Mouse (Mus musculus): Measurements from ENCODE around the gene Lypd6b. TPM values are rescaled to one million over a fixed set of nuclear protein-coding genes. Genes with fewer than 3 reads are reported as not detected.

The Lypd6b gene
- 1 to 10 TPM in 1 of 2 experiments, under 1 TPM in 1; 0.23 to 1.6 TPM for total RNA-seq (2021)
- long read RNA-seq, experiment 1, result 0 reads
- long read RNA-seq, experiment 2, partial matches to known transcripts, result 1 of 2 reads
- long read RNA-seq, experiment 2, other reads (novel, unspliced or antisense), result 1 of 2 reads

DNA sequence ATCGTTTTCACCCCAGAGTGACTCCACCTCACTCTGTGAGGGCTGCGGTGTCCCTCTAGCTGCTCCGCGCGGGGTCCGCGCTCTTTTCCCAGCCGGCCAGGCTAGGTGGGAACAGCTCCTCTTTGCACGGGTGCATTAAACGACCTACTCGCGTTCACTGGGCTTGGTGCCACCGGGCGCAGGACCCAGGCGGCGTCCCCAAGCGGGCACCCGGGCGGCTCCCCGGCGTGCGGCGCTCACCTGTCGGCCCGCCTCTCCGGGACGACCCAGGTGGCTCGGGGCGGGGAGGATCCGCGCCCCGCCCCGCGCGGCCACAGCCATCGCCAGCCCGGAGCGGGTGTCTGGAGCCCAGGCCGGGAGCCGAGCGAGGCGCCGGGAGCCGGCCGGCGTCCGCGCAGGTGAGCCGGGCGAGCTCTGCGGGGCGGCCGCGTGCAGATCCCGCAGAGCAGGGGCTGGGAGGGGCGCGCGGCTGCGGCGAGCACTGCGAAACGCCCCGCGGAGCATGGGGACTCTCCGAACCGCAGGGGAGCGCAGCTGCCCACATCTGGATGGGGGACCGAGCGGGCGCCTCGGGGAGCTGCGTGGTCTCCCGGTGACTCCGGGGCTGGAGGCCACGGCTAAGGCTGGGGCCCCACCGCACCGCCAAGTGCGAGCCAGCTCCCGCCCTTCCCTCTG lies at the start of gene Lypd6b:
Gene Lypd6b (plus strand): TSS at position 313 of the 675 bp plus-strand sequence.
- no peak for DNase-seq (ENCODE audit: low spot score in 2 of 2)

DNA sequence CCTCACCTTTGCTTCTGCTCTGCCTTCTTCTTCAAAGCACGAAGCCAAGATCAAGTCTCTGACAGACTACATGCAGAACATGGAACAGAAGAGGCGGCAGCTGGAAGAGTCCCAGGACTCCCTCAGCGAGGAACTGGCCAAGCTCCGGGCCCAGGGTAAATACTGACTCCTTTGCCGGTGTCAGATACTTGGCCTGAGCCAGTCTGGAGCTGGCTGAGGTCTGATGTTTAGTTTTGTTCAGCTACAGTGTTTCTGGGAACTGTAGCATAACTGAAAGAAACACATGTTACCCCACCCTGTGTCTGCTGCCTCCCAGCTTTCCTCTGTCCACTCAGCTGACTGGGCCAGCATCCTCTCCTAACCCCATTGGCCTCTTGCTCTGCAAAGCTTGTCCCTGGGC lies 48.4 kb upstream of the Lypd6b start:
- DNase-seq (ENCODE audit: low spot score in 2 of 2), result no peak

DNA sequence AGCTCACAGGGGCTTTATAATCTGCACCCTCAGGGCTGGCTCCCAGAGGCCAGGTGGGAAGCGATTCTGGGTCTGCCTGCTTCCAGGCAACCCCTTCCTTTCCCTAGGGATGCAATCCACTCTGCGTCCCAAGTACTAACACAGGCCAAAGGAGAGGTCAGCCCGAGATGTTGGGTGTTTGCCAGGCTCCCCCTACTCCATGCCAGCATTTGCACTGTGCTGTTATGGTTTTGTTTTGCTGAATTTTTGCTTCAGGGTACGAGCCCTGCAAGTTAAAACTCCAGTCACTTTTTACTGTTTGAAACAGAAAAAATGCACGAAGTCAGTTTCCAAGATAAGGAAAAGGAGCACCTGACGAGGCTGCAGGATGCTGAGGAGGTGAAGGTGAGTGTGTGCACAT lies 46.5 kb upstream of the Lypd6b start:
- DNase-seq (ENCODE audit: low spot score in 2 of 2), result no peak

DNA sequence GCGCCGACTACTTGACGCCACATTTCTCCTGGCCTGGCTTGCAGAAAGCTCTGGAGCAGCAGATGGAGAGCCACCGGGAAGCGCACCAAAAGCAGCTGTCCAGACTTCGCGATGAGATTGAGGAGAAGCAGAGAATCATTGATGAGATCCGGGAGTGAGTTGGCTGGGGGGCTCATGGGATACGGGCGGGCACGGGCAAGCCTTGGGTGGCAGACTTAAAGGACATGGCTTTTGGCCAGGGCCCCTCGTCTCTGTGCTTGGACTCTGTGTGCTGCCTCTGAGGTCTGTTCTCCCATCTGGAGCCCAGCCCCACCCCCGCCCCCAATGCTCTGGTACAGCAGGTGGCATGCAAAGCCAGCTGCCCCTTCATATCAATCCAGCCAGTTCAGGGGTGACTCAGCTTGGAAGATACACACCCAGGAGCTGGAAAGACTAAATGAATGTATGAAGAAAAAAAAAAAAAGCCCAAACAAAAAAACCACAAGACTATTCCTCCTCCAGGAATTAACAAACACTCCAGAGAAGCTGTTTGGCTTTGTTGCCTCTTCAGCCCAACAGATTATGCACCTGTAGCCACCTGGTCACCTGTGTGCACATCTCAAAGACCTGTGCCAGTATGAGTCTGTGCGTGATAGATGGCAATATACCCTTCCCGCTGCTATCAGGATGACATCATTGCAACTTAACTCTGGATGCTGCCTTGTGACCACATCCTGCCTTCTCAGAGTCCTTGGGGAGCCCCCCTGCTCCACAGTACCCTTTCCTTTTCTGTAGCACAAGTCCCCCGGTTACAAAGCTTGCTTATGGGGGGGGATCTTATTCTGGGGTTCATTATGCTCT lies 45.4 kb upstream of the Lypd6b start:
- DNase-seq (ENCODE audit: low spot score in 2 of 2), result no peak

DNA sequence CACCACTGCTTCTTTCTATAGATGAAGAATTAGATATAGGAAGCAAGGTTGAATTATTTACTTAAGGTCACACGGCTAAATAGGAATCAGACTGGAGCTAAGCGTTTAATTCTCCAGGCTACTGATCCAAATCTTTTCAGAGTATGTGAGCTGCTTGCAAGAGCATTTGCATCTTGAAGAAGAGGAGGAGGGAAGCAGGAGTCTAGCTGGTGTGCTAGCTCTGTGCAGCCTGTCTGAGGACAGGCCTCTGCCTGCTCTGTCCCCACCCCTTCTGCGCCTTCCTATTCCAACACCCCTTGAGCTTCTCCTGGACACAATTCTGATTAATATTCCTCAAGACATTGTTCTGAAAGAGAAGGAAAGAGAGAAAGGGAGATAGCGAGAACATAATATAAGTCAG lies 44.6 kb upstream of the Lypd6b start:
- DNase-seq (ENCODE audit: low spot score in 2 of 2), result no peak

DNA sequence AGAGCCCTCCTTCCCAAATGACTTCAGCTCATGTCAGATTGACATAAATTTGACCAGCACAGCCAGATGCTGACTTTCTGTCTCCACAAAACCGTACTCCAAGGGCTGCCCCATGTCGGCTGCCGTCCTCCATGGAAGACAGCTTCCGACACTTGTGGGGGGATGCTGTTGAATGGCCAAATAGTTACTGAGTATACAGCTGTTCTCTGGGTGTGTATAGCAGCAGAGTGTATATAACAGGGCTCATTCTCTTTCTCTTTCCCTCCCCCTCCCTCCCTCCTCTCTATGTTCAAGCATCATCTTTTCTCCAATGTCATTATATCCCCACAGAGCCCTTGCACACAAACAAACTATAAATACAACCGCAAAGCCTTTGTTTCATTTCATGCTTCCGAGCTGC lies 43.7 kb upstream of the Lypd6b start:
- no peak for DNase-seq (ENCODE audit: low spot score in 2 of 2)

DNA sequence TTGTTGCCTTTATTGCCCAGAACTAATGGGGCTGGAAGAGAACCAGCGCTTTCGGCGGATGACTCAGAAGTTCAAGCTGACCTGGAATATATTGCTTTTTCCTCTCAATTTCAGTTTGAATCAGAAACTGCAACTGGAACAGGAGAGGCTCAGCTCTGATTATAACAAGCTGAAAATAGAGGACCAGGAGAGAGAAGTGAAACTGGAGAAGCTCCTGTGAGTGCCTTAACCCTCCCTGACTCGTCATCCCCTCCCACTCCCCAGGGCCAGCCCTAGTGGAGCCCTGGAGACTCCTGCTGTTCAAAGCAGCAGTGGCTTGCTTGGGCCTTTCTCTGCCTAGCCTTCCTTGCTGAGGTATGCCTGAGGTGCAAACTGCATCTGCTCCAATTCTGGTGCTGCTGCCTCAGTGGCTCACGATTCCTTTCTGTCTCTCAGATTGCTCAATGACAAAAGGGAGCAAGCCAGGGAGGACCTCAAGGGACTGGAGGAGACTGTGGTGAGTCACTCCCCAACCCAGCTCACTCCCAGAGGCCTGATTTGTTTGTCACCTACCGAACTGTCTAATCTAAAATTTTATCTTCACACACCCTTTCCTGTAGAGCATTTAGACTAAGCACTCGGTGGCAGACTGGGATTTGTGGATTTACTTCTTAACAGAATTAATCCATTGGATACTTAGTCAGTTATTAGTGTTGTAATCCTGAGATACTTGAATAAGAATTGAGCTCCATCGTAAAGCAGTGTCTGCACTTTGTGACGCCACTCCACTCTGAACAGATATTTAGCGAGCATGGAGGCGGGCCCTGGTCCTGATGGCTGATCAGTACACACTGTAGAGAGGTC lies 43.0 kb upstream of the Lypd6b start:
- DNase-seq (ENCODE audit: low spot score in 2 of 2), result no peak

DNA sequence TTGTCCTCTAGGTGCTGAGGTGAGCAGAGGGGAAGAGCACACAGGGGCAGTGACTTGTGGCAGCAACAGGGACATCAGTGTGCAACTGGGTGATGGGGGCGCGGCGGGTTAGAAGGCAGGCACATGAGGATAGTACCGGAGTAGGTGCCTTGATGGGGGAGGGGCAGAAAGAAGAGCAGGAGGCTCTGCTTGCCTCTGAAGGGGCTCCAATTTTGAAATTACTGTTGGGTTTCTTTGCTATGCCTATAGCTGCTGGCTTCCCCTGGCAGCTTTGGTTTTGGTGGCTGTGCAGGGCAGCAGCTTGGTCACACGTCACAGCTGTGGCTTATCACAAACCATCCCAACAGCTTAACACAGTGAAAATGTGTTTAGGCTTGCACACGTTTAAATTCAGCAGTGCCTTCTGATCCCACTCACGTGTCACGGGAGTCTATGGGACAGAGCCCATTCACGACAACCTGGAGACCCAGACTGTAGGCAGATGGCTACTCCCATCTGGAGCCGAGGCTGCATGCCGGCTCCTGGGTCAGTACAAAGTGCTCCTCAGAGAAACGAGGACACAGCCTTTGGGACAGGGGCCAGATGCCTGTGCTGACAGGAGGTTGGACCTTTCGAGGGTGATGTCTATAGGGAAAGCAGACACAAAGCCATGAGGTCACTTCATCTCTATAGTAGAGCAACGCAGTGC lies 42.2 kb upstream of the Lypd6b start:
- DNase-seq (ENCODE audit: low spot score in 2 of 2), result no peak

DNA sequence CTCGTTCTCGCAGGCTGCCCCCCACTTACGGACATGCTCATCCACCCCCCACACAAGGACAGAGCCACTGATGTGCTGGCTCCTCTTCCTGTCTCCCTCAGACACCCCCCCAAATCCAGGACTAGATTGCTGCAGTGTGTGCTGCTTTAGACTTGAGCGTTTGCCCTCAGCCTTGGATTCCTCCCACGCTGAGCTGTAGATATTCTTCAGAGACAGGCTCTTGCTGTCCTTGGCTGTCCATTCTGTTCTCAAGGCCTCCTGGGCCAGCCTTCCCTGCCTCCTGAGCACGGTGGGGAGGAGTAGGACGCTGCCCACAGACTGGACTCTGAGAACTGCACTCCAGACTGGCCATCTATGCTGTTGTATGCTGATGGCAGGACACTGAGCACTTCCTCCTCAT lies 40.5 kb upstream of the Lypd6b start:
- peak in 1 of 2 experiments; percentile 31 for DNase-seq (ENCODE audit: low spot score in 2 of 2)

DNA sequence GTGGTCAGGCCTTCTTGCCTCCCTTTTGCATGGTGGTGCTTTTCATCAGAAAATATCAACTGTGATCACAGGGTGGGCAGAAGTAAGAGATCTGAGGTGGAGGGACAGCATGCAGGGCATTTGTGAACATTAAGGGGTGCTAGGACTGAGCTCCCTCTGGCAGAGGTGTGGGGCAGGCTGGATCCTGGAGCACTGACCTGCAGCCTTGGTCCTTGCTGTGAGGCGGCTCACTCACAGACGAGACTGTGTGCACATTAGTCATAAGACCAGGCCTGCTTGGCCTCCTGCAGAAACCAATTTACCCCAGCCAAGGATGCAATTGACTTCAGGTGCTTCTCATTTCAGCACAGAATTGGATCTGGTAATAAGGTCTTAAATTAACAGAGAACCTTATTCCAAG lies 39.8 kb upstream of the Lypd6b start:
- DNase-seq (ENCODE audit: low spot score in 2 of 2), result no peak

DNA sequence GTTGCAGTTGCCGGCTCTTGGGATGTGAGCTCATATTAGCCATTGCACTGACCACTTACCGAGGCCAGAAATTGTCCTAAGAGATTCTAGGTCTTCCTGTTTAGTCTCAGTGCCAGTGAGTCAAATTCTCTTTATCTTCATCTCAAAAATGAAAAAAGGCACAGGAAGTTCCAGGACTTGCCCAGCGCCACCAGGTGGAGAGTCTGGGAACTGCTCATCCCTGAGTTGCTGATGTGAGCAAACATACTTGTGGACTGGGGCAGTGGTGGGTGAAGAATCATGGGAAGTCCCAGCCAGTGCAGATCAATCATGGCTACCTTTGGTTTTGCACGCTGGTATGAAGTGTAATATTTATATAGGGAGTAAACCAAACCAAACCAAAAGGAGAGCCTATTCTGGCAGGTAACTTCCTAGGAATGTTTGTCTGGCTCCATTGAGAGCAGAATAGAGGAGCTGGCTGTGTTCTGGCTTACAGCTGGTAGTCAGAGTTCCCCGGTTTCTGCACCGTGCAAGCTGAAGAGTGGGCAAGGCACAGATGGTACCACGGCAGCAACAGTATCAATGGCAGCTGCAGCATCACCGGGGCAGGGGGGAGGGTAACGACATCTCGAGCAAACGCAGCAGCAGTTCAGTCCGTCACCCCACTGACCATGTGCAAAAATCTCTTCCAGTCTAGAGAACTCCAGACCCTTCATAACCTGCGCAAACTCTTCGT lies 38.7 kb upstream of the Lypd6b start:
- no peak for DNase-seq (ENCODE audit: low spot score in 2 of 2)

DNA sequence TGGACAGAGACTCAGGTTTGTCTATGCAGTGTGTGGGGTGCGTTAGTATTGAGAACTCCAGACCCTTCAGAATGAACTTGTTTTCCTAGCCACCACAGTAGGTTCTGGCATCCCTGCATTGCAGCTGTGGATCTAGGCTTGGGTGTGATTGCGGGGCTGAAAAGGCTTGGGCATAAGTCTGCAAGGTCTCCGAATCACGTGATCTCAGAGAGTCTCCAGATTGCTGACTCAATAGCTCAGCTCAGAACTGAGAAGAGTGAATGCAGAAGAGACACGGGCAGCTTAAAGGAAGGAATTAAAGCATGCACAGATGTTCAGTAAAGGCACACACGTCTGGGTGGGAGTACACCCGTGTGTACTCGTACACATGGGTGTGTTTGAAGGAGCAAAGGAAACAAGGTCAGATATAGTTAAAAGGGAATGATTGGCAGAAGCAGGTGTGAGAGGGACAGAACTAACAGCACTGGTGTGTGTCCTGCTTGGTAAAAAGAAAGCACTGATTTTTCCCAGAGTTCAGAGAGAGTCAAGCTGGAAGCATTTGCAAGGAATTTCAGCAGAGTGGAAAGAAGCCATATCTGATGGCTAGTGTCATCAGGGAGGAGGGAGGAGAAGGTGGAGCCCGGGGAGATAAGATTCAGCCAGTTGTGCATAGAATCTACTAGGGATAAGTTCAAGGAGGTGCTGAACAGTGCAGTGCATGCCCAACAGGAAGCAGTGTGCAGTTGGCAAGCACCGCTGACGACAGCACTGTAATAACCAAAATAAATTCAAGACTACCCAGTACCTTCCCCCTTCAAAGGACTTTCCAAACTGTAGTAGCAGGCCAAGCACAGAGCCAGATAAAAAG lies 37.5 kb upstream of the Lypd6b start:
- no peak for DNase-seq (ENCODE audit: low spot score in 2 of 2)

DNA sequence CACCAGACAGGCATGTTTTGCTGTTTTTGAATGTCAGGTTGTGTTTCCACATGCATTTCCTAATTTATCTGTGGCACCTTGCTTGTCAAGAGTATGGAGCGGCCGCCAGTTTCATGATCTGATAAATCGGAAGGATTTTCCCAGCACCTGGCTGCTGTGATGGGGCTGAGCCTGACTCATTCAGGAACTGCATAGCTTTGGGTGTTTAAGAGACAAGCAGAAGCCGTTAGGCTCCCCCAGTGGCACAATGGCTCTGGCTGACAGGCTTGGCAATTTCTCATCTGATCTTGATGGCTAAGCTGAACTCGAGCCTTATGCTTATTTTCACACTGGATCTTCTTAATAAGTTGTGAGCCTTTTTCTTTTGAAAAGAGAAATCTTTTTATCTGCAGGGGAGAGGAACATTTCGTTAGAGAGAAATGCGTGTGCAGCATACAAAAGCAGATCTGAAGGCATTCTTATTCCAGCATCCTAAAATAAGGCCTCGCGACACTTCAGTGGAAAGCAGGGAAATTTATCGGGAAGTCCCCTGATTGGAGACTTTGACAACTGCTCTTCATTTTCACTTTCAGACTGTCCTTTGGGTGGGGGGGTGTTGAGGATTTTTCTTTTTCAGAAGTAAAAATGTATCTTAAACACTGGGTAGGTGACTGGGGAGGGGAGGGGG lies 35.8 kb upstream of the Lypd6b start:
- DNase-seq (ENCODE audit: low spot score in 2 of 2), result no peak

DNA sequence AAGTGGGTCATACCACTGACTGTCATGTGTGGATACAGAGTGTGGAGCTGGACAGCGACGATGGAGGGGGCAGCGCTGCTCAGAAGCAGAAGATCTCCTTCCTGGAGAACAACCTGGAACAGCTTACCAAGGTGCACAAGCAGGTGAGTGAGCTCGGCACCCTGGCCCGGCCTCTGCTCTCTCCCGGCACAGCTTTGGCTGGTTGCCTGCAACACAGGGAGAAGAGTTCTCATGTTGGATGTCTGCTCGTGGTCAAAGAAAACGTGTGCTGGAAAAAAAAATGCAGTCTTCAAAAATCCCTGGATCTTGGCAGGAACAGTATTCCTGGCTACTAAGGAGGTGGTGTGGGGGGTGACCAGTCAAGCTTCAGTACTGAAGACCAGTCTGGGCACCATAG lies 35.3 kb upstream of the Lypd6b start:
- DNase-seq (ENCODE audit: low spot score in 2 of 2), result no peak

DNA sequence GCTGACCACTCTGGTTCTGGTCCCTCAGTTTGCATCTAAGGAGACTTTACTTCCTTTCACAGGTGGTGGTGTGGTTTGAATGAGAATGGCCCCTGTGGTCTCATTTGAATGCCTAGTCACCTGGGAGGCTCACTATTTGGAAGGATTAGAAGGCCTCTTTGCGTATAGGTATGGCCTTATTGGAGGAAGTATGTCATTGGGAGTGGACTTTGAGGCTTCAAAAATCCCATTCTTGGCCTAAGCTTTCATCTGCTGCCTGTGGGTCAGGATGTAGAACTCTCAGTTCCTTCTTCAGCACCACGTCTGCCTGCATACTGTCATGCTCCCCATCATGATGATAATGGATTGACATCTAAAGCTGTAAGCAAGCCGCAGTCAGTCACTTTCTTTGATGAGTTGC lies 34.4 kb upstream of the Lypd6b start:
- no peak for DNase-seq (ENCODE audit: low spot score in 2 of 2)

DNA sequence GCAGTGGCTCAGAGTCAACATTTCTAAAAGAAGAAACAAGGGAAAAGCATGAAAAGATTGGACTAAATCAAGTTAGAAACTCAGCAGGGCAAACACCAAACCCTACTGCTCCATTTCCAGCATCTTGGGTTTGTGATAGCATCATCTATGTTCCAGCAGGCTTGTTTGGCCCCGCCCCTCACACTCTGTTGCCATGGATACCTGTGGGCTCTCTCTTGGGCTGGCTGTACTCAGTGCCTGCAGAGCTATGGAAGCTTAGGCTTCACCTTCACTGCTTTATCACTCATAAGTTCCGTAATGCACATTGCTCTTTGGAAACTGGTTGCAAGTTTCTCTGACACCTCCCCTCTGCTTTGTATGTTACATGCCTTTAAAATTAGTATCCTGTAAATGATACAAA lies 32.4 kb upstream of the Lypd6b start:
- no peak for DNase-seq (ENCODE audit: low spot score in 2 of 2)

DNA sequence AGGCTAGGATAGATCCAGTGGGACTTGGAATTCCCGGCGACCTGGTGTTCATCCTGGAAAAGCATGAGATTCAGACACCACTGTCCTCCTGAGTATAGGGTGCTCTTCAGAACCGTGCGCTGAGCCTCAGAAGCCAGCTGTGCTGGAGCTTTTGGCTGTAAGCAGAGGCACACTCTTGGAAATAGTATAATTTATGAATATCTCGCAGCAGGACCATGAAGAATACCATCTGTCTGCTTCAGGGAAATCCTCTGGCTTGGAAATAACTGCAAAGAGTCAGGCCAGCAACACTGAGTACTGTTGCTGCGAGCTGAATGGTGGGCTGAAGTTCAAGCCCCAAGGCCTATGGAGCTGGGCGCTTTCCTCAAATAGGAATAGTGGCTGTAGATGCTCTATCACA lies 29.9 kb upstream of the Lypd6b start:
- no peak for DNase-seq (ENCODE audit: low spot score in 2 of 2)

DNA sequence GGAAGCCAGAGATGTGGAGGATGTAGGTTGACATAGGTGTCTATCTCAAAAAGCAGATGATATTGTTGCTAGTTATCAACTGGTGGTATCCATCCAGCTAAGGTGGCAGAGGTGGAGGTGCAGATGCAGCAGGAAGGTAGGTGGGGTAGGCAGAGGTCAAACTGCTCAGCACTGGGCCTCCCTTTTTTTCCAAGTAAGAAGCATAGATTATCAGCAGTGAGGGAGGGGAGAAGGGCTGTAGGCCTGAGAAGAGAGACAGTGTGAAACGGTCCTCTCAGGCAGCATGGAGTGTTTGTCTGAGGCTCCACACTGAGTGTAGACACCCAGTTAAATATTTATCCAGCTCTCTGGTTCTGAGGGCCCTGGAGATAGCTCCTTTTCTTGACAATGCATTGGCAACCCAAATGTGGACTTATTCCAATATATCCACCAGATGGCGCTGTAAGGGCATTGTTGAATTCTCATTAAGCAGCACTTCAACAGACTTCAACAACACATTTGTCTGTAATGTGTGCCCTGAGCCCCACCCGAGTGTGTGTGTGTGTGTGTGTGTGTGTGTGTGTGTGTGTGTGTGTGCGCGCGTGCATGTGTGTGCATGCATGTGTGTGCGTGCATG lies 23.0 kb upstream of the Lypd6b start:
- DNase-seq (ENCODE audit: low spot score in 2 of 2), result no peak

Data from adrenal gland, postnatal 4 days (tissue).